Mouse (Mus musculus) erythroblast, embryonic 14.5 days (primary cell): Measurements from ENCODE around the gene Sct.

Experiments used
- GATA1 ChIP-seq: IDR thresholded peaks from 2 replicates; pipeline ENCODE4 v1.6.1; 2012; ENCODE audit warnings: low read length, inconsistent platforms, mixed read lengths
- TAL1 ChIP-seq: IDR thresholded peaks from 3 replicates; pipeline ENCODE4 v1.6.1; 2012; ENCODE audit warnings: low read length, inconsistent platforms, mixed read lengths

- no peak for TF ChIP-seq GATA1
- TF ChIP-seq TAL1: no peak
These were observed 19.2 kb upstream of the Sct start for GRCm38 (mm10) chr7:141297926-141298650.
